Mouse (Mus musculus) liver, embryonic 13.5 days (tissue): Measurements from ENCODE around the gene Dab2ip. TPM values are rescaled to one million over a fixed set of nuclear protein-coding genes. Genes with fewer than 3 reads are reported as not detected.

Source experiments
- ATAC-seq: fragments of 200-750 bp; cut with Nextera tagmentation; 2 replicates; pipeline ENCODE4 v1.8.0; 2017; ENCODE audit warnings: low read depth, mild to moderate bottlenecking, moderate number of reproducible peaks, moderate library complexity
- DNase-seq: peaks from one replicate; pipeline ENCODE4 v3.0.0; 2022
- H3K27ac ChIP-seq: fragments of 300-500 bp; sonication (generic); 2 replicates; pipeline ENCODE4 v1.5.1; 2015; ENCODE audit warnings: moderate library complexity, mild to moderate bottlenecking, inconsistent platforms
- H3K27me3 ChIP-seq: fragments of 300-500 bp; sonication (generic); 2 replicates; pipeline ENCODE4 v1.6.1; 2015; ENCODE audit warnings: mild to moderate bottlenecking, inconsistent platforms
- H3K36me3 ChIP-seq: fragments of 300-500 bp; sonication (generic); 2 replicates; pipeline ENCODE4 v1.6.1; 2015; ENCODE audit warnings: mild to moderate bottlenecking, inconsistent platforms
- H3K4me1 ChIP-seq: fragments of 300-500 bp; sonication (generic); replicated peaks from 2 replicates; pipeline ENCODE4 v1.6.1; 2015; ENCODE audit warnings: inconsistent platforms
- H3K4me2 ChIP-seq: fragments of 300-500 bp; sonication (generic); 2 replicates; pipeline ENCODE4 v1.6.1; 2015; ENCODE audit warnings: inconsistent platforms, mild to moderate bottlenecking, moderate library complexity
- H3K4me3 ChIP-seq: fragments of 300-500 bp; sonication (generic); replicated peaks from 2 replicates; pipeline ENCODE4 v1.5.1; 2015; ENCODE audit warnings: mild to moderate bottlenecking, inconsistent platforms
- H3K9ac ChIP-seq: fragments of 300-500 bp; sonication (generic); 2 replicates; pipeline ENCODE4 v1.6.1; 2015; ENCODE audit warnings: mild to moderate bottlenecking, inconsistent platforms
- H3K9me3 ChIP-seq: fragments of 300-500 bp; sonication (generic); replicated peaks from 2 replicates; pipeline ENCODE4 v1.6.1; 2016; ENCODE audit warnings: inconsistent platforms
- WGBS: fragments of 180-500 bp; shearing (Covaris S2); methylation state at CpG from one replicate; pipeline ENCODE4 v1.1.7; 2015; ENCODE audit not compliant: insufficient replicate concordance; 5-methylcytosine and 5-hydroxymethylcytosine counted together
- polyA plus RNA-seq: library from polyadenylated mRNA; unstranded; fragments of >200 nt; fragmentation: Nextera tagmentation; extraction: Ambion mirVana; gene quantifications from 2 replicates; pipeline ENCODE4 v1.2.1, GENCODE M21; 2015

Gene Dab2ip
- polyA plus RNA-seq, 1 experiment from 2014 or later = 6.7 TPM

DNA sequence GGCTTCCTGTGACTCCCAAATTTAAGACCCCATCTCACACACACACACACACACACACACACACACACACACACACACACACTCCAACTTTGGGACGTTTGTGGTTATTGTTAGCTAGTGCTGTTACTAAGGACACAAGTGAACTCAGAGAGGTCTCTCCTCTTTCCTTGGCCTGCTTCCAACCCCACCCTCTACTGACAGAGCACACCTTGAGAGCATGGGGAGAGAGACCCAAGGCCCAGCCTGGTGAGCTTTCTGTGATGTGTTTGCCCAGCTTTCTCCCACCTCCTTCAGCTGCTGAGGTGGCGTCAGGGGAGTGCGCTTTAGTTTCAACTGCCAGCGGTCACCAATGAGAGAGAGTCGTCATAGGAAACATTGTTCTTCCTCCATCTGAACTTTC is 25.3 kb downstream of the Dab2ip start:
- H3K9ac ChIP-seq = no peak overlapping the region
- peaks cover 100% of the 10 kb centered on the region for H3K27me3 ChIP-seq
- WGBS = 46% methylated on average over 5 of the region's 5 CpGs
- no peaks in the 10 kb centered on the region for H3K9me3 ChIP-seq
- H3K4me2 ChIP-seq = peak overlapping the region; percentile 57
- peaks cover 6% of the 10 kb centered on the region; the same call in 1 of the 2 replicates for H3K4me1 ChIP-seq
- no peak overlapping the region; the same call in 1 of the 2 replicates for H3K4me3 ChIP-seq
- H3K36me3 ChIP-seq = no peaks in the 10 kb centered on the region
- ATAC-seq (no peak), DNase-seq (no peak)
- H3K27ac ChIP-seq = no peak overlapping the region

DNA sequence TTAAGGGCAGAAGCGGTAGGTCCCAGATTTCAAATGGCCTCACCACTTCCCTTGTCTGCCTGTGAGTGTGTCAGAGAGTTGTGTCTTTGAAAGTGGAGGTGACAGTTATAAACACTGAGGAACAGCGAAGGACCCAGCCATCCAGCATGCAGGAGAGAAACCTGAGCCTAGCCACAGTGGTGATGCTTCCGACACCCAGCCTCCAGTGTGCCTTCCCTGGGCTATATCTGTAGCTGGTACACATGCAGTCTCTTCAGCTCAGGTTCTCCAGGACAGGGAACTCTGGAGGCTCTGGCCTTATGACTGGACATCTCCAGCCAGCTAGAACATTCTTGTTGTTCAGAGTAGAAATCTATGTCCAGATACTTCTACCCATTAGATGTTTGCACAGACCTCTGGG is 25.9 kb downstream of the Dab2ip start:
- Histone ChIP-seq H3K27me3 (peaks cover 100% of the 10 kb centered on the region), H3K4me1 (peaks cover 8% of the 10 kb centered on the region; the same call in 1 of the 2 replicates), H3K4me2 (no peak overlapping the region), H3K36me3 (no peaks in the 10 kb centered on the region), H3K4me3 (no peak overlapping the region), H3K9ac (no peak overlapping the region), H3K27ac (no peak overlapping the region), H3K9me3 (no peaks in the 10 kb centered on the region)
- ATAC-seq = no peak
- no peak for DNase-seq
- 71% methylated on average over 3 of the region's 3 CpGs for WGBS

DNA sequence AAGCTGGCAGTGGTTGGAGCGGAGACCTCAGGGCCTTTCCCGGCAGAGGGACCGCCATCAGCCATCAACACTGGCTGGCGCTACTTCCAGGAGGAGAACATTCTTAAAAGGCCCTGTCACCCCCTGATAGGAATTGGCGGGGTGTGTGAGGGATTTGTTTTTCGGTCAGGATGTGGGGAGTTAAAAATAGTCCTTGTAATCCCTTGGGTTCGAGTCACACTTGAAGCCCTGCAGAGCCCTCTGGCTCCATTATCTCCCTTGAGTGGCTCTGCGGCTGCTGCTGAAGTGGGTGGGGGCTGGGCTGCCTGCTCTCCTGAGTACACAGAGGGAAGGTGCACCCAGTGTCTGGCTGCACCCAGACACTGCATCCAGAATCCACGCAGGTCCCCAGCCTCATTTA is 30.3 kb downstream of the Dab2ip start:
- DNase-seq (no peak), ATAC-seq (no peak)
- 25% methylated on average over 9 of the region's 9 CpGs for WGBS
- Histone ChIP-seq H3K27ac (no peak overlapping the region), H3K9ac (no peak overlapping the region), H3K4me1 (peaks cover 8% of the 10 kb centered on the region; the same call in 1 of the 2 replicates), H3K4me3 (no peak overlapping the region), H3K4me2 (no peak overlapping the region), H3K27me3 (peaks cover 80% of the 10 kb centered on the region), H3K9me3 (no peaks in the 10 kb centered on the region), H3K36me3 (no peaks in the 10 kb centered on the region)

DNA sequence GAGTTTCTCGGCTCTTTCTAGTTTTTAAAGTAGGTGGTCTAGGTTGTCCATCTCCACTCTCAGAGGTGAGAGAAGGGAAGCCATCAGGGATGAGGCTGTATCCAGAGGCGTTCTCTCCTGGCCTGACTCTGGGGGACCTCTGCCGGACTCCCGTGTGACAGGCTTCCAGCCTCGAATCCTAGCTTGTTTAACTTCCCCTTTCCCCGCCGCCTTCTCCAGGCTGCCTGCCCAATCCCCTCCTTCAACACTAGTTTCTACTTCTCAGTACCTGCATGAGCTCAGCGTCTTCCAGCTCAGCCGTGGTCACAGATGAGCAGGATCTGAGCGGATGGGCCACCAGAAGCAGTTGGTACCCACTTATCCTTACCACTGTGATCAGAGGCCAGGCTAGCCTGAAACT is 31.3 kb downstream of the Dab2ip start:
- 32% methylated on average over 10 of the region's 10 CpGs for WGBS
- Histone ChIP-seq H3K9ac (no peak overlapping the region), H3K4me3 (no peak overlapping the region), H3K4me2 (no peak overlapping the region), H3K27me3 (peaks cover 74% of the 10 kb centered on the region), H3K4me1 (peaks cover 8% of the 10 kb centered on the region; the same call in 1 of the 2 replicates), H3K36me3 (no peaks in the 10 kb centered on the region), H3K9me3 (no peaks in the 10 kb centered on the region), H3K27ac (no peak overlapping the region)
- no peak for DNase-seq
- ATAC-seq = no peak

DNA sequence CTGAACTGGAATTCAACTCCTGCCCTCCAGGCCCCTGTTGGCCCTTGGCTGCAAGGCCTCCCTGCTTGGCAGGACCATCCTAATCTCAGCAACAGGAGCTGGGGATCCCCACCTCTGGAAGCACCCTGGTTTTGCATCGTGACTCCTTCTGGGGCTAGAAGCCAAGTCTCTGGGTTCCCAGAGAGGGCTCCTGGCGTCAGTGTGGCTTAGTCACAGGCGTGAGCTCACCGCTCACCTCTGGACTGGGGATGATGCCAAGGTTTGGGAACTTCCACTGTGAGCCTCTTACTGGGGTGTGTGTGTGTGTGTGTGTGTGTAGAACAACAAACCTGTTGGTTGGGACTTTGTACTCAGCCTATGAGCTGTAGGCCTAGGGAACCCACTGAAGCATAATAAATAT is 31.7 kb downstream of the Dab2ip start:
- ATAC-seq = peak; percentile 59
- H3K4me3 ChIP-seq = no peak overlapping the region
- no peak overlapping the region for H3K4me2 ChIP-seq
- H3K4me1 ChIP-seq = peaks cover 8% of the 10 kb centered on the region; the same call in 1 of the 2 replicates
- no peak overlapping the region for H3K9ac ChIP-seq
- 79% methylated on average over 4 of the region's 4 CpGs for WGBS
- H3K27me3 ChIP-seq = peaks cover 69% of the 10 kb centered on the region
- H3K36me3 ChIP-seq = no peaks in the 10 kb centered on the region
- H3K9me3 ChIP-seq = no peaks in the 10 kb centered on the region
- H3K27ac ChIP-seq = no peak overlapping the region
- no peak for DNase-seq

DNA sequence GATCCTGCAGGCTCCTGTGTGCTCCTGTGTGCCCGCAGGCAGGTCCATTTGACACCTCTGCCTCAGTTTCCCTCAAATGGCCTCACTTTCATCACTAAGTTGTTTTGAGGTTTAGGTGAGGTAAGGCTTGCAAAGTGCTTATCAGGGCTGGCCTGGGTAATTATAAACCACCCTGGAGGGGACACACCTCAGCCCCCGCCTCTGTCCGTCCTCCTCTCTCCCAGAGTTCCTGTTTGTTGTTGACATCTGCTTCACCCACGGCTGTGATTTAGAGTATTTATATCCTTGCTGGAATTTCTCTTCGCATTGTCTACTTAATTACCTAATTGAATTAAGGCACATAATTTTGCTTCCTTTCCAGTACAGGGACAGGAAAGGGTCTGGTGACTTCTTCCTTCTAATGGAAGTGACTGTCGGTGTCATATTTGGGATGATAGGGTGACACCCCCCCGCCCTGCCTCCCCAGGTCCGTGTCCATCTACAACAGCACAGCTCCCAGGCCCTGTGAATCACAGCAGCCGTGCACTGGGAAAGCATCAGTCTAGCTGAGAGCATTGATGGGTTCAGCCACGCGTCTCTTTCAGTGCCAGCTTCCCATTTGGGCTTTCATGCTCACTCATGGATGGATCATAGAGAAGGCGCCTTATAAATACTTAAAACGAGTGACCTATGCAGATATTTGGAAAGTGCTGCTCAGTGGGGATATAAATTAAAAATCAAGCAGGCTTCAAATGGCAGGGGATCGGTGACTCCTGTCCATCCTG is 34.1 kb downstream of the Dab2ip start:
- no peak overlapping the region for H3K27ac ChIP-seq
- DNase-seq (no peak), ATAC-seq (no peak)
- peaks cover 8% of the 10 kb centered on the region; the same call in 1 of the 2 replicates for H3K4me1 ChIP-seq
- H3K27me3 ChIP-seq = peaks cover 46% of the 10 kb centered on the region
- H3K9me3 ChIP-seq = no peaks in the 10 kb centered on the region
- no peak overlapping the region for H3K9ac ChIP-seq
- H3K36me3 ChIP-seq = no peaks in the 10 kb centered on the region
- no peak overlapping the region for H3K4me3 ChIP-seq
- 58% methylated on average over 14 of the region's 14 CpGs for WGBS
- H3K4me2 ChIP-seq = no peak overlapping the region

DNA sequence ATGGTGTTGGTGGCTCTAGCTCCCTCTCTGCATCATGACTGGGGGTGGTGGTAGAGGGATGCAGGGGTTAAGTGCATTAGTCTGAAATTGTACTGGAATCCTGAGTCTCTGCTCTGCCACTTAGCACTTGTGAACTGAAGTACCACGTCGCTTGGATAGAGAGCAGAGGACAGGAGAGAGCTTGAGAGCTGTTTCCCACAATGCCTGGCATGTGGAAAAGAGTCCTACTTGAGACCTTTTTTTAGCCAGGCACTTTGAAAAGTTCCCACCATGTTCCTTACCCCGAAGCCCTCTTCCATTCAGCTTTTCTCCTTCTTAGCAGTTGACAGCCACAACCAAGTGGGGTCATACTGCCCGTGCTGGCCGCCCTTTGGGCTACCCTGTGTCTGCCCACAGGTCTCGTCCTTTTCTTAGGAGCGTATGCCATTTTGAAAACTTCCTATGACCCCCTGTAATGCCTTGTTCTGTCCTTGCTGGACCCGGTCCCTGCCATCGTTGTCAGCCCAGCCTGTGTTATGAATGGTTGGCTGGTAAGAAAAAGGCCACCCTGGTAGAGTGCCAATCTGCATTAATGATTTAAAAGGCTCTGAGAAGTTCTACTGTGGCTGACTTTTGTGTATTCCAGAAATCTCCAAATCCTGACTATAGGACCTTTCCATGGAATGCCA is 34.8 kb downstream of the Dab2ip start:
- Histone ChIP-seq H3K27me3 (peaks cover 39% of the 10 kb centered on the region), H3K27ac (no peak overlapping the region), H3K4me2 (no peak overlapping the region), H3K9me3 (no peaks in the 10 kb centered on the region), H3K4me3 (no peak overlapping the region), H3K4me1 (peaks cover 7% of the 10 kb centered on the region; the same call in 1 of the 2 replicates), H3K9ac (no peak overlapping the region), H3K36me3 (no peaks in the 10 kb centered on the region)
- no peak for DNase-seq
- no peak for ATAC-seq
- WGBS = 65% methylated on average over 9 of the region's 9 CpGs

DNA sequence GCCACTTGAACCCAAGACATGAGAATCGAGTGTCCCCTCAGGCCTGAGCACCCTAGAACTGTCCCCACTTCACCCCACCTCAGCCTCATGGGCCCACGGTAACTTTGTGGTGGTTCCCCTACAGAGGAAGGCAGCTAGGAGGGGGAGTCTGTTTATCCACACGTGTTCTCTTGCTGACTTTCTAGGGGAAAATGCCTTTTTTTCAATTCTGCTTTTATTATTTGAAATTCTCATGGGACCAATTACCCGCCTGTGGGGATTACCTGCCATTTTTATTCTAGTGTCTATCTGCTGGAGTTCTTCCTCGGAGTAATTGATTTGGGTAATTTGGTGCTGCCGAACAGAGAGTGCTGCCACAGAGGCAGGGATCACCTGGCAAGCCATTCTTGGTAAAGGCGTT is 35.8 kb downstream of the Dab2ip start:
- H3K4me3 ChIP-seq = no peak overlapping the region
- H3K27me3 ChIP-seq = peaks cover 31% of the 10 kb centered on the region
- no peak overlapping the region for H3K9ac ChIP-seq
- H3K4me1 ChIP-seq = no peaks in the 10 kb centered on the region
- ATAC-seq = no peak
- H3K9me3 ChIP-seq = no peaks in the 10 kb centered on the region
- no peaks in the 10 kb centered on the region for H3K36me3 ChIP-seq
- no peak overlapping the region for H3K4me2 ChIP-seq
- WGBS = 59% methylated on average over 7 of the region's 7 CpGs
- no peak overlapping the region for H3K27ac ChIP-seq
- DNase-seq = no peak

DNA sequence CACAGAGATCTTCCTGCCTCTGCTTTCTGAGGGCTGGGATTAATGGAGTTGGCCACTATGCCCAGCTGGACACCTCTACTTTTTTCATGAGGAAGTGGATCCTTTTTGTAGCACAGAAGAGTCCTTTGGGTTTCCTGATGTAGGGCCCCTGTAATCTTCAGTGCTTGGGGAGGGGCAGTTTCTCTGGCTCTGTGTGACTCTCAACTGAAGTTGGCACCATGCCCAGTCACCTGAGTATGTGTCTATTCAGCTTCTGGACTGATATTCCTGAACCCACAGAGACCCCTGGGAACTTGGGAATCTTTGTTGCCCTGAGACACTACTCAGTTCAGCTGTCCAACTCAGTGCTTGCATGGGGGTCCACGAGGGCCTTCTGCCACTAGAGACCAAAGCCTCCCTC is 37.0 kb downstream of the Dab2ip start:
- DNase-seq (no peak), ATAC-seq (no peak)
- Histone ChIP-seq H3K27ac (no peak overlapping the region), H3K4me1 (no peaks in the 10 kb centered on the region), H3K4me2 (no peak overlapping the region), H3K27me3 (peaks cover 19% of the 10 kb centered on the region), H3K4me3 (no peak overlapping the region), H3K36me3 (no peaks in the 10 kb centered on the region), H3K9ac (no peak overlapping the region), H3K9me3 (no peaks in the 10 kb centered on the region)
- WGBS = 37% methylated on average over 1 of the region's 1 CpGs

DNA sequence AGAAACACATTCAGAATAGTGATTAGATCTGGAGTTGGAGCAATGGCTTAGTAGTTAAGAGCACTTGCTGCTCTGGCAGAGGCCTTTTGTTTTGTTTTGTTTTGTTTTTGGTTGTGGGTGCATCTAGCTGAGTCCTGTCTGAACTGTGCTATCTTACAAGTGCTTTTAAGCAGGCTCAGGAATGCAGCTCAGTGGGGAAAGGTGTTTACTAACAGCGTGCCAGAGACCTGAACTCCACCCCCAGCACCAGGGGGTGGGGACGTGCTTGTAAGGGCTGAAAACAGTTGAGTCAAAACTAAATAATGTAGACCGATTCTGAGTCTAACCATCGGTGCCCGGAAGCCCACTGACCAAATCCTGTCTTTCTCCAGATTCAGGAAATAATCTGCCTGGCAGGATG is 37.7 kb downstream of the Dab2ip start:
- no peak for DNase-seq
- Histone ChIP-seq H3K27ac (no peak overlapping the region), H3K4me1 (no peaks in the 10 kb centered on the region), H3K27me3 (peaks cover 18% of the 10 kb centered on the region), H3K9me3 (no peaks in the 10 kb centered on the region), H3K9ac (no peak overlapping the region), H3K36me3 (no peaks in the 10 kb centered on the region), H3K4me2 (no peak overlapping the region), H3K4me3 (no peak overlapping the region)
- WGBS = 42% methylated on average over 5 of the region's 5 CpGs
- ATAC-seq = no peak

DNA sequence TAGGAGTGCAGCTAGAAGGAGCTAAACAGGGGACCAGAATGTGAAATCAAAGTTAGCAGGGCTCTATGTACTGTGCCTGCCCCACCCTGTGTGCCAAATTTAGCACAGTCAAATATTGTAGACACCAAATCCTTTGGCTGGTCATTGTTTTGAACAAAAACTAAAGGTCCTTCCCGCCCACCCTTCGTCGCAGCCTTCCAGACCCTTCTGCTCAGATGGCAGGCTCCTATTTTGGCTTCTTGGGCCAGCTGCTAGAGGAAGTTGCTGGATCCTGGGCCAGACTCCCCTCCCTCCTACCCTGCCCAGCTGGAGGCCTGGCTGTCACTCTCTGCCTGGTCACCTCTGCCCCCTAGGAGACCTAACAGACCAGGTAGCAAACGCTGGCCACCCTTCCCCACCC is 38.7 kb downstream of the Dab2ip start:
- 63% methylated on average over 4 of the region's 4 CpGs for WGBS
- Histone ChIP-seq H3K4me1 (no peaks in the 10 kb centered on the region), H3K9ac (no peak overlapping the region), H3K4me3 (no peak overlapping the region), H3K27me3 (peaks cover 12% of the 10 kb centered on the region), H3K4me2 (no peak overlapping the region), H3K27ac (no peak overlapping the region), H3K9me3 (no peaks in the 10 kb centered on the region), H3K36me3 (no peaks in the 10 kb centered on the region)
- no peak for DNase-seq
- ATAC-seq = no peak

DNA sequence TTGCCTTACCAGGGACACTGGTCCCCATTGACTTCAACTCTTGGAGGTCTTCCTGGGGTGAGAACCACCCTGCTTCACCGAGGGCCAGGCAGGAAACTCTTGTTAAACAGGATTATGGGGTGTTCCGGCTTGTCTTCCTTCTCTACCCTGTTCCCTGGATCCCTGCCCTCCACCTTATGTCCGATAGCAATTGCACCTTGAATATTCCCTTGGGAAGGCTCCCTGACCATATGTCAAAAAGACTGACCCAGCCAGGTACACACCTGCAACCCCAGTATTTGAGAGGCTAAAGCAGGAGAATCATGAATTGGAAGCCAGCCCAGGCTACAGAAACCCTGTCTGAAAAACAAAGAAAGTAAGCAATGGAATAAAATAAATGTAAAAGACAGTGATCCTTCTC is 40.8 kb downstream of the Dab2ip start:
- Histone ChIP-seq H3K27ac (no peak overlapping the region), H3K9me3 (no peaks in the 10 kb centered on the region), H3K36me3 (no peaks in the 10 kb centered on the region), H3K27me3 (peaks cover 6% of the 10 kb centered on the region; the same call in 1 of the 2 replicates), H3K4me1 (no peaks in the 10 kb centered on the region), H3K4me2 (no peak overlapping the region), H3K9ac (no peak overlapping the region), H3K4me3 (no peak overlapping the region)
- DNase-seq = no peak
- WGBS = 55% methylated on average over 3 of the region's 3 CpGs
- ATAC-seq = no peak
